Mouse (Mus musculus) olfactory bulb, adult 2 months (tissue): ENCODE measurements around the gene Tex14.

ENCODE experiments used
- CTCF ChIP-seq: fragments of 200-500 bp; IDR thresholded peaks from 2 replicates; pipeline ENCODE4 v1.5.1; 2012; ENCODE audit warnings: low read depth, mild to moderate bottlenecking, low read length, moderate library complexity; ENCODE audit not compliant: insufficient read depth
- POLR2A ChIP-seq: fragments of 200-500 bp; IDR thresholded peaks from 2 replicates; pipeline ENCODE4 v1.6.1; 2012; ENCODE audit warnings: mild to moderate bottlenecking, low read depth, low read length, moderate library complexity; ENCODE audit not compliant: insufficient read depth

- TF ChIP-seq CTCF (no peak), POLR2A (peak; percentile 97)
Measured at GRCm38 (mm10) chr11:87422511-87423340, 17.9 kb downstream of the Tex14 start.
